Mouse (Mus musculus): ENCODE data around the gene Lars2.

GRCm38 (mm10) chr9:123341256-123341655 is 25.5 kb upstream of the Lars2 start:
- TF ChIP-seq CHD2 (IDR thresholded peaks at IDR 0.05; ENCODE audit: low read depth, low read length), result no peak
- TF ChIP-seq ZNF384 (IDR thresholded peaks at IDR 0.05; ENCODE audit: low read depth, low read length), result no peak
- TF ChIP-seq MAFK (IDR thresholded peaks at IDR 0.05; ENCODE audit: insufficient read depth, low read depth, low read length), result no peak
